Mouse (Mus musculus) liver, embryonic 11.5 days (tissue): Measurements from ENCODE around the gene Tnfrsf23. TPM values are rescaled to one million over a fixed set of nuclear protein-coding genes. Genes with fewer than 3 reads are reported as not detected.
A peak's percentile ranks its signal among the peaks of the same experiment; 100 is the strongest.

Source experiments
- ATAC-seq: fragments of 200-750 bp; cut with Nextera tagmentation; replicated peaks from 2 replicates; pipeline ENCODE4 v1.8.0; 2017; ENCODE audit warnings: moderate number of reproducible peaks, mild to moderate bottlenecking, moderate TSS enrichment, moderate library complexity; ENCODE audit not compliant: low FRiP score
- DNase-seq: peaks from one replicate; pipeline ENCODE4 v3.0.0-alpha.2; 2017; ENCODE audit warnings: low spot score
- H3K27ac ChIP-seq: fragments of 300-500 bp; sonication (generic); 2 replicates; pipeline ENCODE4 v1.5.1; 2014; ENCODE audit warnings: mild to moderate bottlenecking, low read depth, low read length, control low read depth
- H3K27me3 ChIP-seq: fragments of 300-500 bp; sonication (generic); replicated peaks from 2 replicates; pipeline ENCODE4 v1.6.1; 2014; ENCODE audit warnings: low read length, mixed read lengths; ENCODE audit not compliant: control insufficient read depth, insufficient read depth
- H3K36me3 ChIP-seq: fragments of 300-500 bp; sonication (generic); 2 replicates; pipeline ENCODE4 v1.6.1; 2014; ENCODE audit warnings: mild to moderate bottlenecking, low read length, moderate library complexity, mixed read lengths; ENCODE audit not compliant: control insufficient read depth, insufficient read depth
- H3K4me1 ChIP-seq: fragments of 300-500 bp; sonication (generic); replicated peaks from 2 replicates; pipeline ENCODE4 v1.6.1; 2014; ENCODE audit warnings: low read length, mixed read lengths; ENCODE audit not compliant: control insufficient read depth, insufficient read depth
- H3K4me2 ChIP-seq: fragments of 300-500 bp; sonication (generic); 2 replicates; pipeline ENCODE4 v1.6.1; 2014; ENCODE audit warnings: mild to moderate bottlenecking, control low read depth, moderate library complexity
- H3K4me3 ChIP-seq: fragments of 300-500 bp; sonication (generic); 2 replicates; pipeline ENCODE4 v1.5.1; 2014; ENCODE audit warnings: low read depth, low read length, control low read depth
- H3K9ac ChIP-seq: fragments of 300-500 bp; sonication (generic); 2 replicates; pipeline ENCODE4 v1.6.1; 2014; ENCODE audit warnings: low read depth, low read length, control low read depth
- H3K9me3 ChIP-seq: fragments of 300-500 bp; sonication (generic); 2 replicates; pipeline ENCODE4 v1.6.1; 2016; ENCODE audit warnings: low read length, inconsistent platforms, mixed read lengths; ENCODE audit not compliant: control insufficient read depth
- WGBS: fragments of 180-500 bp; shearing (Covaris S2); extraction: QIAGEN DNeasy Blood & Tissue Kit; methylation state at CpG from one replicate; pipeline ENCODE4 v1.1.7; 2014; 5-methylcytosine and 5-hydroxymethylcytosine counted together
- polyA plus RNA-seq: library from polyadenylated mRNA; unstranded; fragments of >200 nt; fragmentation: Nextera tagmentation; extraction: Ambion mirVana; gene quantifications from 2 replicates; pipeline ENCODE4 v1.2.1, GENCODE M21; 2014

Gene Tnfrsf23
- polyA plus RNA-seq, 1 experiment from 2014 or later: 0.34 TPM

- H3K4me1 ChIP-seq: no peaks in the 10 kb centered on the region
- no peaks in the 10 kb centered on the region for H3K36me3 ChIP-seq
- no peaks in the 10 kb centered on the region for H3K9me3 ChIP-seq
- no peak overlapping the region for H3K9ac ChIP-seq
- no peak overlapping the region for H3K4me2 ChIP-seq
- ATAC-seq: no peak
- no peaks in the 10 kb centered on the region for H3K27me3 ChIP-seq
- 50% methylated on average over 1 of the region's 1 CpGs for WGBS
- no peak for DNase-seq
- no peak overlapping the region for H3K27ac ChIP-seq
- H3K4me3 ChIP-seq: no peak overlapping the region
Observed at GRCm38 (mm10) chr7:143629501-143629900, 56.2 kb downstream of the Tnfrsf23 start.

GRCm38 (mm10) chr7:143628540-143628939 is 57.1 kb downstream of the Tnfrsf23 start, which contains the start of gene Tnfrsf26:
TSS of gene Tnfrsf26 (minus strand) at chr7:143628722.
- H3K4me2 ChIP-seq: no peak within 1 kb of the TSS
- 96% methylated on average over 1 of the region's 1 CpGs for WGBS
- H3K27me3 ChIP-seq: no peaks in the 10 kb centered on the region
- H3K4me1 ChIP-seq: no peaks in the 10 kb centered on the region
- H3K36me3 ChIP-seq: no peaks in the 10 kb centered on the region
- no peaks in the 10 kb centered on the region for H3K9me3 ChIP-seq
- no peak within 1 kb of the TSS for H3K27ac ChIP-seq
- DNase-seq (no peak), ATAC-seq (no peak)
- no peak within 1 kb of the TSS for H3K4me3 ChIP-seq
- H3K9ac ChIP-seq: no peak within 1 kb of the TSS

GRCm38 (mm10) chr7:143627555-143628286 is 58.0 kb downstream of the Tnfrsf23 start:
- Histone ChIP-seq H3K9me3 (no peaks in the 10 kb centered on the region), H3K4me1 (no peaks in the 10 kb centered on the region), H3K9ac (no peak overlapping the region), H3K36me3 (no peaks in the 10 kb centered on the region), H3K4me2 (no peak overlapping the region), H3K4me3 (no peak overlapping the region), H3K27ac (no peak overlapping the region), H3K27me3 (no peaks in the 10 kb centered on the region)
- WGBS: 40% methylated on average over 10 of the region's 10 CpGs
- ATAC-seq: 0 out of 2 replicates have a peak, but pooled peaks have one; percentile 57
- DNase-seq: no peak

GRCm38 (mm10) chr7:143626178-143626577 is 59.5 kb downstream of the Tnfrsf23 start:
- Histone ChIP-seq H3K4me3 (no peak overlapping the region), H3K9ac (no peak overlapping the region), H3K4me2 (no peak overlapping the region), H3K9me3 (no peaks in the 10 kb centered on the region), H3K27me3 (no peaks in the 10 kb centered on the region), H3K27ac (no peak overlapping the region), H3K36me3 (no peaks in the 10 kb centered on the region), H3K4me1 (no peaks in the 10 kb centered on the region)
- 58% methylated on average over 2 of the region's 2 CpGs for WGBS
- no peak for ATAC-seq
- DNase-seq: no peak

- ATAC-seq: no peak
- H3K4me3 ChIP-seq: no peak overlapping the region
- H3K27me3 ChIP-seq: no peaks in the 10 kb centered on the region
- H3K9ac ChIP-seq: no peak overlapping the region
- 55% methylated on average over 5 of the region's 5 CpGs for WGBS
- DNase-seq: no peak
- H3K36me3 ChIP-seq: no peaks in the 10 kb centered on the region
- no peak overlapping the region for H3K27ac ChIP-seq
- H3K9me3 ChIP-seq: no peaks in the 10 kb centered on the region
- H3K4me2 ChIP-seq: no peak overlapping the region
- no peaks in the 10 kb centered on the region for H3K4me1 ChIP-seq
Observed at GRCm38 (mm10) chr7:143625151-143625550, 60.5 kb downstream of the Tnfrsf23 start.

GRCm38 (mm10) chr7:143624561-143624960 is 61.1 kb downstream of the Tnfrsf23 start:
- no peaks in the 10 kb centered on the region for H3K36me3 ChIP-seq
- no peak overlapping the region for H3K4me3 ChIP-seq
- DNase-seq: no peak
- no peaks in the 10 kb centered on the region for H3K4me1 ChIP-seq
- no peak overlapping the region for H3K4me2 ChIP-seq
- H3K9me3 ChIP-seq: no peaks in the 10 kb centered on the region
- WGBS: 66% methylated on average over 3 of the region's 3 CpGs
- H3K9ac ChIP-seq: no peak overlapping the region
- no peak overlapping the region for H3K27ac ChIP-seq
- H3K27me3 ChIP-seq: no peaks in the 10 kb centered on the region
- ATAC-seq: no peak

- H3K9me3 ChIP-seq: no peaks in the 10 kb centered on the region
- H3K9ac ChIP-seq: no peak overlapping the region
- no peak overlapping the region for H3K4me2 ChIP-seq
- H3K27me3 ChIP-seq: no peaks in the 10 kb centered on the region
- H3K4me1 ChIP-seq: no peaks in the 10 kb centered on the region
- DNase-seq (no peak), ATAC-seq (no peak)
- H3K4me3 ChIP-seq: no peak overlapping the region
- no peak overlapping the region for H3K27ac ChIP-seq
- 48% methylated on average over 1 of the region's 1 CpGs for WGBS
- H3K36me3 ChIP-seq: no peaks in the 10 kb centered on the region
Observed at GRCm38 (mm10) chr7:143620951-143621350, 64.7 kb downstream of the Tnfrsf23 start.

Other genes starting within 250 kb of the Tnfrsf23 start
- 572 and 617 TPM in 2 replicates for gene Cdkn1c, start 224.8 kb downstream of the Tnfrsf23 start, polyA plus RNA-seq
- gene Slc22a18, start 212.1 kb downstream of the Tnfrsf23 start, polyA plus RNA-seq: 2.8 and 5.2 TPM in 2 replicates
- 11.9 and 16.4 TPM in 2 replicates for gene Phlda2, start 182.7 kb downstream of the Tnfrsf23 start, polyA plus RNA-seq
- 133 and 139 TPM in 2 replicates for gene Nap1l4, start 136.8 kb downstream of the Tnfrsf23 start, polyA plus RNA-seq
- gene Cars, start 85.8 kb downstream of the Tnfrsf23 start, polyA plus RNA-seq: 100 and 107 TPM in 2 replicates
- gene Tnfrsf26, start 57.1 kb downstream of the Tnfrsf23 start, polyA plus RNA-seq: 0.73 and 0.92 TPM in 2 replicates
- gene Tnfrsf22, start 36.2 kb downstream of the Tnfrsf23 start, polyA plus RNA-seq: 2.6 and 3.9 TPM in 2 replicates
- 8.3 and 8.9 TPM in 2 replicates for gene Osbpl5, start 71.1 kb upstream of the Tnfrsf23 start, polyA plus RNA-seq
- not detected in 2 replicates for gene Mrgprg, start 81.1 kb upstream of the Tnfrsf23 start, polyA plus RNA-seq
- 0.59 and 0.86 TPM in 2 replicates for gene Mrgpre, start 98.6 kb upstream of the Tnfrsf23 start, polyA plus RNA-seq
- gene Nadsyn1, start 137.0 kb upstream of the Tnfrsf23 start, polyA plus RNA-seq: 8.6 and 12.7 TPM in 2 replicates
- 66.9 and 75.9 TPM in 2 replicates for gene Dhcr7, start 137.3 kb upstream of the Tnfrsf23 start, polyA plus RNA-seq
- not detected in 2 replicates for gene Gm498, start 181.0 kb upstream of the Tnfrsf23 start, polyA plus RNA-seq